ENCODE assay signal across 17 mouse cellular contexts in genomic region chr17:56026303-56026702, GRCm38 (mm10). TPM values are rescaled to one million over a fixed set of nuclear protein-coding genes. Genes with fewer than 3 reads are reported as not detected.
DNase-seq lines count a peak whose midpoint lies in the region; ATAC-seq and TF ChIP-seq lines count a peak whose summit lies in the region.
"Had no signal": no experiment of that assay in that cellular context is flagged by ENCODE, and none has a peak within 500 bp of the region (broad histone marks: within the 10 kb centered on the region; RNA-seq: fewer than 3 reads in every experiment).

No protein-coding gene starts in this region.

- no peaks in the 10 kb centered on the region for H3K27me3 ChIP-seq in heart, embryonic 12.5 days (replicated peaks)
- no peaks in the 10 kb centered on the region for H3K27me3 ChIP-seq in forebrain, embryonic 12.5 days
- H3K27me3 ChIP-seq: embryonic facial prominence, embryonic 12.5 days; kidney, embryonic 15.5 days; neural tube, embryonic 13.5 days had no signal

- H3K4me1 ChIP-seq in heart, embryonic 12.5 days (replicated peaks): peaks cover 84% of the 10 kb centered on the region
- peaks cover 42% of the 10 kb centered on the region for H3K4me1 ChIP-seq in embryonic fibroblast, embryonic 13.5 days (ENCODE audit: control insufficient read depth, insufficient read depth, low read length)
- H3K4me1 ChIP-seq in forebrain, embryonic 12.5 days: peaks cover 19% of the 10 kb centered on the region; the same call in 1 of the 2 replicates
- H3K4me1 ChIP-seq: embryonic facial prominence, embryonic 12.5 days had no signal

- 53% methylated on average over 1 of the region's 1 CpGs for WGBS in heart, embryonic 12.5 days
- 95% methylated on average over 1 of the region's 1 CpGs for WGBS in forebrain, embryonic 12.5 days

- H3K27ac ChIP-seq in heart, embryonic 12.5 days (ENCODE audit: poor library complexity, severe bottlenecking): peak overlapping the region; percentile 70
- H3K27ac ChIP-seq in embryonic fibroblast, embryonic 13.5 days (ENCODE audit: insufficient read depth, low read length): peak overlapping the region; percentile 82
- no peak overlapping the region for H3K27ac ChIP-seq in forebrain, embryonic 12.5 days
- H3K27ac ChIP-seq: embryonic facial prominence, embryonic 12.5 days; kidney, embryonic 15.5 days; neural tube, embryonic 13.5 days had no signal

- TF ChIP-seq POLR2A in embryonic fibroblast, embryonic 13.5 days (IDR thresholded peaks at IDR 0.05; ENCODE audit: low read depth, low read length): no peak

- peaks cover 26% of the 10 kb centered on the region for H3K36me3 ChIP-seq in heart, embryonic 12.5 days
- peaks cover 39% of the 10 kb centered on the region for H3K36me3 ChIP-seq in forebrain, embryonic 12.5 days (replicated peaks)

- peak; percentile 17 for DNase-seq in adrenal gland, postnatal 10 days
- no peak for DNase-seq in adrenal gland, postnatal 14 days
- DNase-seq in heart, postnatal 4 days: no peak
- DNase-seq in 3T3-L1 (ENCODE audit: low read depth, low spot score): peak; percentile 96
- DNase-seq in spleen, postnatal 14 days (ENCODE audit: low spot score in 2 of 2): no peak
- DNase-seq: gastrocnemius, postnatal 25 days; left cerebral cortex, postnatal 4 days; lung, adult 18-20 months had no signal

- H3K4me3 ChIP-seq in heart, embryonic 12.5 days: no peak overlapping the region
- H3K4me3 ChIP-seq in embryonic fibroblast, embryonic 13.5 days (ENCODE audit: insufficient read depth, low read length): no peak overlapping the region
- H3K4me3 ChIP-seq in forebrain, embryonic 12.5 days (replicated peaks): no peak overlapping the region
- H3K4me3 ChIP-seq: embryonic facial prominence, embryonic 12.5 days; kidney, embryonic 15.5 days; neural tube, embryonic 13.5 days had no signal

- H3K4me2 ChIP-seq in heart, embryonic 12.5 days: no peak overlapping the region
- H3K4me2 ChIP-seq in forebrain, embryonic 12.5 days: no peak overlapping the region
- H3K4me2 ChIP-seq: embryonic facial prominence, embryonic 12.5 days; kidney, embryonic 15.5 days; midbrain, embryonic 11.5 days; neural tube, embryonic 13.5 days had no signal

- H3K9me3 ChIP-seq in heart, embryonic 12.5 days (replicated peaks): no peaks in the 10 kb centered on the region
- no peaks in the 10 kb centered on the region for H3K9me3 ChIP-seq in forebrain, embryonic 12.5 days
- H3K9me3 ChIP-seq: embryonic facial prominence, embryonic 12.5 days; kidney, embryonic 15.5 days; neural tube, embryonic 13.5 days had no signal

- no peak for ATAC-seq in heart, embryonic 12.5 days (ENCODE audit: insufficient number of reproducible peaks, low FRiP score)
- no peak for ATAC-seq in forebrain, embryonic 12.5 days (ENCODE audit: low FRiP score)

- no peak overlapping the region for H3K9ac ChIP-seq in heart, embryonic 12.5 days
- H3K9ac ChIP-seq in forebrain, embryonic 12.5 days: no peak overlapping the region
- H3K9ac ChIP-seq: embryonic facial prominence, embryonic 12.5 days; kidney, embryonic 15.5 days; neural tube, embryonic 13.5 days had no signal

- no peak for TF ChIP-seq CTCF in embryonic fibroblast, embryonic 13.5 days (IDR thresholded peaks at IDR 0.05; ENCODE audit: borderline replicate concordance, insufficient read depth, low read length)

RNA-seq across cellular contexts. Expression of gene Sh3gl1, which starts 10.1 kb away (rescaled TPM):
- 10 to 100 TPM; 49.3 to 50.7 TPM for total RNA-seq in adrenal gland, postnatal 10 days (2021)
- total RNA-seq in adrenal gland, postnatal 14 days (2021): 46.2 and 53.7 TPM in 2 replicates
- 93.2 and 96.6 TPM in 2 replicates for polyA plus RNA-seq in heart, embryonic 12.5 days (2016; fragmentation: Nextera tagmentation; extraction: Ambion mirVana)
- total RNA-seq in heart, postnatal 4 days (2021): 10 to 100 TPM; 37.8 to 38.5 TPM
- 89.5 and 105 TPM in 2 replicates for polyA plus RNA-seq in embryonic fibroblast, embryonic 13.5 days (2011; ENCODE audit: insufficient read length, low read depth, missing spikeins)
- 130 and 135 TPM in 2 replicates for polyA plus RNA-seq in forebrain, embryonic 12.5 days (2016; fragmentation: Nextera tagmentation; extraction: Ambion mirVana)

RNA-seq across cellular contexts. Expression of gene Chaf1a, which starts 13.9 kb away (rescaled TPM):
- 10 to 100 TPM in 1 of 2 experiments, 1 to 10 TPM in 1; 8.4 to 10.9 TPM for total RNA-seq in adrenal gland, postnatal 10 days (2021)
- 8.3 and 10.2 TPM in 2 replicates for total RNA-seq in adrenal gland, postnatal 14 days (2021)
- polyA plus RNA-seq in heart, embryonic 12.5 days (2016; fragmentation: Nextera tagmentation; extraction: Ambion mirVana): 22.0 and 22.6 TPM in 2 replicates
- 10 to 100 TPM; 13.3 to 14.8 TPM for total RNA-seq in heart, postnatal 4 days (2021)
- polyA plus RNA-seq in embryonic fibroblast, embryonic 13.5 days (2011; ENCODE audit: insufficient read length, low read depth, missing spikeins): 13.3 and 13.9 TPM in 2 replicates
- polyA plus RNA-seq in forebrain, embryonic 12.5 days (2016; fragmentation: Nextera tagmentation; extraction: Ambion mirVana): 39.1 and 43.4 TPM in 2 replicates

RNA-seq across cellular contexts. Expression of gene Mpnd, which starts 20.8 kb away (rescaled TPM):
- 10 to 100 TPM; 77.0 to 91.2 TPM for total RNA-seq in adrenal gland, postnatal 10 days (2021)
- total RNA-seq in adrenal gland, postnatal 14 days (2021): 86.1 and 91.1 TPM in 2 replicates
- 75.4 and 78.7 TPM in 2 replicates for polyA plus RNA-seq in heart, embryonic 12.5 days (2016; fragmentation: Nextera tagmentation; extraction: Ambion mirVana)
- 10 to 100 TPM; 42.7 to 44.7 TPM for total RNA-seq in heart, postnatal 4 days (2021)
- polyA plus RNA-seq in embryonic fibroblast, embryonic 13.5 days (2011; ENCODE audit: insufficient read length, low read depth, missing spikeins): 45.3 and 51.1 TPM in 2 replicates
- polyA plus RNA-seq in forebrain, embryonic 12.5 days (2016; fragmentation: Nextera tagmentation; extraction: Ambion mirVana): 184 and 186 TPM in 2 replicates

RNA-seq across cellular contexts. Expression of gene Stap2, which starts 20.9 kb away (rescaled TPM):
- 10 to 100 TPM; 15.2 to 17.2 TPM for total RNA-seq in adrenal gland, postnatal 10 days (2021)
- total RNA-seq in adrenal gland, postnatal 14 days (2021): 14.5 and 14.6 TPM in 2 replicates
- polyA plus RNA-seq in heart, embryonic 12.5 days (2016; fragmentation: Nextera tagmentation; extraction: Ambion mirVana): 10.2 and 10.4 TPM in 2 replicates
- total RNA-seq in heart, postnatal 4 days (2021): 10 to 100 TPM; 13.3 to 15.2 TPM
- polyA plus RNA-seq in embryonic fibroblast, embryonic 13.5 days (2011; ENCODE audit: insufficient read length, low read depth, missing spikeins): 0.35 and 0.58 TPM in 2 replicates
- polyA plus RNA-seq in forebrain, embryonic 12.5 days (2016; fragmentation: Nextera tagmentation; extraction: Ambion mirVana): 4.2 and 4.6 TPM in 2 replicates
- total RNA-seq: monocyte, adult 5-6 weeks had no signal

RNA-seq across cellular contexts. Expression of gene Fsd1, which starts 40.0 kb away (rescaled TPM):
- 1 to 10 TPM; 1.4 to 3.7 TPM for total RNA-seq in adrenal gland, postnatal 10 days (2021)
- 1.6 and 2.9 TPM in 2 replicates for total RNA-seq in adrenal gland, postnatal 14 days (2021)
- 5.2 and 5.6 TPM in 2 replicates for polyA plus RNA-seq in heart, embryonic 12.5 days (2016; fragmentation: Nextera tagmentation; extraction: Ambion mirVana)
- 1 to 10 TPM in 1 of 2 experiments, under 1 TPM in 1; 0.34 to 1.5 TPM for total RNA-seq in heart, postnatal 4 days (2021)
- 5.9 and 9.5 TPM in 2 replicates for polyA plus RNA-seq in embryonic fibroblast, embryonic 13.5 days (2011; ENCODE audit: insufficient read length, low read depth, missing spikeins)
- polyA plus RNA-seq in forebrain, embryonic 12.5 days (2016; fragmentation: Nextera tagmentation; extraction: Ambion mirVana): 79.7 and 82.4 TPM in 2 replicates
- total RNA-seq: gastrocnemius, postnatal 25 days; liver, adult 2 months; monocyte, adult 5-6 weeks had no signal
- polyA plus RNA-seq: liver, adult 2 months had no signal

Comparison
In these comparisons a context has a peak if more than half of its experiments do, and no peak if none do; other contexts are left out.
1. DNase-seq: peak in adrenal gland, postnatal 10 days (single experiment) and 3T3-L1 (single experiment); none in adrenal gland, postnatal 14 days (single experiment), heart, postnatal 4 days (single experiment) and spleen, postnatal 14 days (0 of 2).